Mouse (Mus musculus) E14TG2a.4 (cell line): ENCODE measurements around the gene Igf1r.
A peak's percentile ranks its signal among the peaks of the same experiment; 100 is the strongest.

ENCODE experiments used
- H3K27me3 ChIP-seq: 2 replicates; pipeline ENCODE4 v1.6.1; 2014; ENCODE audit warnings: low read length, control low read depth; ENCODE audit not compliant: insufficient read depth
- H3K36me3 ChIP-seq: 2 replicates; pipeline ENCODE4 v1.6.1; 2014; ENCODE audit warnings: low read length, control low read depth; ENCODE audit not compliant: insufficient read depth
- H3K4me1 ChIP-seq: replicated peaks from 2 replicates; pipeline ENCODE4 v1.6.1; 2014; ENCODE audit warnings: low read depth, low read length, control low read depth
- H3K4me3 ChIP-seq: replicated peaks from 2 replicates; pipeline ENCODE4 v1.5.1; 2014; ENCODE audit warnings: mild to moderate bottlenecking, low read length
- H3K9me3 ChIP-seq: 2 replicates; pipeline ENCODE4 v1.6.1; 2014; ENCODE audit warnings: low read length, control low read depth
- CTCF ChIP-seq: conservative IDR thresholded peaks from 2 replicates; pipeline ENCODE4 v1.5.1; 2014; ENCODE audit warnings: low read length
- NANOG ChIP-seq: IDR thresholded peaks from 2 replicates; pipeline ENCODE4 v1.6.1; 2014; ENCODE audit warnings: borderline replicate concordance, low read length, mixed read lengths
- POU5F1 ChIP-seq: IDR thresholded peaks from 2 replicates; pipeline ENCODE4 v1.6.1; 2014; ENCODE audit warnings: low read length, borderline replicate concordance

The Igf1r gene

GRCm38 (mm10) chr7:67952036-67952681 is 468 bp upstream of the Igf1r start:
- peaks cover 27% of the 10 kb centered on the region for H3K4me1 ChIP-seq
- H3K9me3 ChIP-seq, result no peaks in the 10 kb centered on the region
- peak overlapping the region; percentile 89 for H3K4me3 ChIP-seq
- TF ChIP-seq NANOG (no peak), POU5F1 (no peak)
- H3K27me3 ChIP-seq, result peaks cover 49% of the 10 kb centered on the region
- no peaks in the 10 kb centered on the region for H3K36me3 ChIP-seq

- TF ChIP-seq NANOG, result no peak
- peaks cover 29% of the 10 kb centered on the region for H3K4me1 ChIP-seq
- peak overlapping the region; percentile 89 for H3K4me3 ChIP-seq
Observed at GRCm38 (mm10) chr7:67953764-67954242, 1.2 kb downstream of the Igf1r start.

GRCm38 (mm10) chr7:67954591-67955185 is 2.1 kb downstream of the Igf1r start:
- peaks cover 29% of the 10 kb centered on the region for H3K4me1 ChIP-seq
- no peak overlapping the region for H3K4me3 ChIP-seq
- peaks cover 41% of the 10 kb centered on the region for H3K27me3 ChIP-seq
- H3K9me3 ChIP-seq, result no peaks in the 10 kb centered on the region
- TF ChIP-seq POU5F1, result no peak
- TF ChIP-seq NANOG, result no peak
- no peak for TF ChIP-seq CTCF
- H3K36me3 ChIP-seq, result no peaks in the 10 kb centered on the region

More at GRCm38 (mm10) chr7:67953764-67954242, 1.2 kb downstream of the Igf1r start:
- Histone ChIP-seq H3K36me3 (no peaks in the 10 kb centered on the region), H3K27me3 (peaks cover 45% of the 10 kb centered on the region), H3K9me3 (no peaks in the 10 kb centered on the region)

GRCm38 (mm10) chr7:67955276-67955675 is 2.6 kb downstream of the Igf1r start:
- Histone ChIP-seq H3K9me3 (no peaks in the 10 kb centered on the region), H3K4me3 (no peak overlapping the region), H3K27me3 (peaks cover 39% of the 10 kb centered on the region), H3K36me3 (no peaks in the 10 kb centered on the region), H3K4me1 (peaks cover 32% of the 10 kb centered on the region)
- TF ChIP-seq CTCF (no peak), NANOG (no peak), POU5F1 (no peak)

- Histone ChIP-seq H3K4me1 (peaks cover 48% of the 10 kb centered on the region), H3K27me3 (peaks cover 36% of the 10 kb centered on the region)
- TF ChIP-seq POU5F1 (no peak), CTCF (no peak), NANOG (no peak)
Observed at GRCm38 (mm10) chr7:67957376-67957775, 4.7 kb downstream of the Igf1r start.

GRCm38 (mm10) chr7:67958045-67958444 is 5.4 kb downstream of the Igf1r start:
- Histone ChIP-seq H3K36me3 (no peaks in the 10 kb centered on the region), H3K27me3 (peaks cover 31% of the 10 kb centered on the region), H3K9me3 (no peaks in the 10 kb centered on the region), H3K4me3 (no peak overlapping the region), H3K4me1 (peaks cover 48% of the 10 kb centered on the region)
- TF ChIP-seq CTCF, result no peak
- TF ChIP-seq NANOG, result no peak
- TF ChIP-seq POU5F1, result no peak

More at GRCm38 (mm10) chr7:67957376-67957775, 4.7 kb downstream of the Igf1r start:
- no peak overlapping the region for H3K4me3 ChIP-seq
- no peaks in the 10 kb centered on the region for H3K36me3 ChIP-seq
- no peaks in the 10 kb centered on the region for H3K9me3 ChIP-seq

GRCm38 (mm10) chr7:67960701-67961100 is 8.1 kb downstream of the Igf1r start:
- no peak overlapping the region for H3K4me3 ChIP-seq
- no peaks in the 10 kb centered on the region for H3K9me3 ChIP-seq
- TF ChIP-seq CTCF, result no peak
- no peak for TF ChIP-seq NANOG
- TF ChIP-seq POU5F1, result no peak
- peaks cover 36% of the 10 kb centered on the region for H3K4me1 ChIP-seq
- H3K36me3 ChIP-seq, result no peaks in the 10 kb centered on the region
- peaks cover 6% of the 10 kb centered on the region; the same call in 1 of the 2 replicates for H3K27me3 ChIP-seq

- no peak for TF ChIP-seq POU5F1
- TF ChIP-seq CTCF, result peak; percentile 68
- no peak for TF ChIP-seq NANOG
- no peak overlapping the region for H3K4me3 ChIP-seq
- H3K36me3 ChIP-seq, result no peaks in the 10 kb centered on the region
- peaks cover 6% of the 10 kb centered on the region; the same call in 1 of the 2 replicates for H3K27me3 ChIP-seq
- no peaks in the 10 kb centered on the region for H3K9me3 ChIP-seq
- H3K4me1 ChIP-seq, result peaks cover 36% of the 10 kb centered on the region
Observed at GRCm38 (mm10) chr7:67961567-67962267, 9.1 kb downstream of the Igf1r start.
